Mouse (Mus musculus): Measurements from ENCODE around the gene Pithd1.

DNA sequence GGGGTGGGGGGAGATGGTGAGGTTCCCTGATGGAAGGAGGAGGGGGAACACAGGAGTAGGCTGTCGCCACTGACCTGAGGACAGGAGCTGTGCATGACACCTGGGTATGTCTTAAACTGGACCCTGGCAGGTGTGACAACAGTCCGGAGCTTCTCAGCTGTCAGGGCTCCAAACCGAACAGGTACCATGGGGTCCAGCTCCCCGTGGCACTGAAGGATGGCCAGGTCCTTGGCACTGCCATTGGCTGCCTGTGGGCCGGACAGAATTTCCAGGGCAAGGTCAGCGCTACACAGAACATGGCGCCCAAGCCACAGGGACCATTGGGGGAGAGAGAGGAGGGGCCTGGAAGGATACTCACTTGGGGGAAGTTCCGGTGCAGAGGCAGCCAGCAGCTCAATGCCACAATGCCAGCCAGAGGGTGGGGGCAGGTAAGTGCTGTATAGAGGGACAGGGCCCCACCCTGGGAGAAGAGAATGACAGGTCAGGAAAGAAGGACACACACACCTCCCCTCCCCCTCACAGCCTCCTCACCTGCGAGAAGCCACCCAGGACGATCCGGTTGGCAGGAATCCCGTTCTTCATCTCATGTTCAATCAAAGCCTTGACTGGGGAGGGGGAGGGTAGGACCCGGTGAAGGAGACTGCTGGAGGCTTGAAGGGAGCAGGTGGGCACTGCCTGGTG is 17.9 kb downstream of the Pithd1 start:
- no peak for TF ChIP-seq FLI1 (IDR thresholded peaks at IDR 0.05; ENCODE audit: low read length)
- no peak for TF ChIP-seq GATA1 (IDR thresholded peaks at IDR 0.05; ENCODE audit: borderline replicate concordance, low read length)
